Mouse (Mus musculus) MEL (cell line): ENCODE results near the gene Il17f. TPM values are rescaled to one million over a fixed set of nuclear protein-coding genes. Genes with fewer than 3 reads are reported as not detected.

Experiments
- DNase-seq: peaks from one replicate; pipeline ENCODE4 v3.0.0; 2011; ENCODE audit warnings: low read depth, low spot score
- H3K27ac ChIP-seq: 2 replicates; pipeline ENCODE4 v1.5.1; 2012; ENCODE audit warnings: low read depth, mild to moderate bottlenecking, control low read depth, low read length, moderate library complexity; ENCODE audit not compliant: control insufficient read depth
- H3K27me3 ChIP-seq, 2 experiments: fragments of 150-350 bp in 1 of 2; sonication (generic) in 1 of 2; 2 replicates each; pipeline ENCODE4 v1.6.1; 2012; ENCODE audit warnings: low read length in 2 of 2, mild to moderate bottlenecking in 2 of 2, improper control_type of control experiment in 1 of 2, moderate library complexity in 1 of 2; ENCODE audit not compliant: insufficient read depth in 2 of 2, control insufficient read depth in 1 of 2
- H3K36me3 ChIP-seq, 2 experiments: 2 replicates each; pipeline ENCODE4 v1.6.1; 2012 to 2014; ENCODE audit warnings: low read length in 2 of 2, improper control_type of control experiment in 1 of 2, inconsistent platforms in 1 of 2, mild to moderate bottlenecking in 1 of 2; ENCODE audit not compliant: insufficient read depth in 2 of 2, control insufficient read depth in 1 of 2
- H3K4me1 ChIP-seq, 2 experiments: fragments of 150-350 bp in 1 of 2; sonication (generic) in 1 of 2; 2 replicates each; pipeline ENCODE4 v1.6.1; 2012; ENCODE audit warnings: low read length in 2 of 2, improper control_type of control experiment in 1 of 2, mild to moderate bottlenecking in 1 of 2; ENCODE audit not compliant: insufficient read depth in 2 of 2, control insufficient read depth in 1 of 2
- H3K4me3 ChIP-seq, 2 experiments: fragments of 150-350 bp in 1 of 2; sonication (generic) in 1 of 2; 2 replicates each; pipeline ENCODE4 v1.5.1; 2012; ENCODE audit warnings: low read depth in 2 of 2, low read length in 2 of 2, mild to moderate bottlenecking in 2 of 2, moderate library complexity in 2 of 2, control low read depth in 1 of 2, improper control_type of control experiment in 1 of 2; ENCODE audit not compliant: control insufficient read depth in 1 of 2, insufficient read depth in 1 of 2
- H3K79me2 ChIP-seq: 2 replicates; pipeline ENCODE4 v1.6.1; 2012; ENCODE audit warnings: mild to moderate bottlenecking, low read length, moderate library complexity; ENCODE audit not compliant: control insufficient read depth, poor library complexity, insufficient read depth
- H3K9ac ChIP-seq: 2 replicates; pipeline ENCODE4 v1.6.1; 2012; ENCODE audit warnings: low read depth, mild to moderate bottlenecking, control low read depth, low read length, moderate library complexity; ENCODE audit not compliant: control insufficient read depth, poor library complexity, severe bottlenecking
- H3K9me3 ChIP-seq: fragments of 150-350 bp; sonication (generic); replicated peaks from 2 replicates; pipeline ENCODE4 v1.6.1; 2012; ENCODE audit warnings: mild to moderate bottlenecking, low read length, improper control_type of control experiment, moderate library complexity; ENCODE audit not compliant: insufficient read depth
- CHD1 ChIP-seq: IDR thresholded peaks from 2 replicates; pipeline ENCODE4 v1.6.1; 2012; ENCODE audit warnings: low read depth, mild to moderate bottlenecking, inconsistent platforms, low read length, improper control_type of control experiment
- E2F4 ChIP-seq: IDR thresholded peaks from 2 replicates; pipeline ENCODE4 v1.6.1; 2011; ENCODE audit warnings: low read depth, low read length, improper control_type of control experiment, borderline replicate concordance
- ETS1 ChIP-seq: IDR thresholded peaks from 2 replicates; pipeline ENCODE4 v1.6.1; 2012; ENCODE audit warnings: low read depth, mild to moderate bottlenecking, inconsistent platforms, low read length, improper control_type of control experiment, moderate library complexity
- GATA1 ChIP-seq: IDR thresholded peaks from 2 replicates; pipeline ENCODE4 v1.6.1; 2011; ENCODE audit warnings: low read depth, low read length, improper control_type of control experiment
- HCFC1 ChIP-seq: IDR thresholded peaks from 2 replicates; pipeline ENCODE4 v1.6.1; 2012; ENCODE audit warnings: low read depth, mild to moderate bottlenecking, inconsistent platforms, low read length, improper control_type of control experiment, moderate library complexity
- MAZ ChIP-seq: IDR thresholded peaks from 2 replicates; pipeline ENCODE4 v1.6.1; 2012; ENCODE audit warnings: low read depth, mild to moderate bottlenecking, inconsistent platforms, low read length, improper control_type of control experiment
- MXI1 ChIP-seq: IDR thresholded peaks from 2 replicates; pipeline ENCODE4 v1.6.1; 2011; ENCODE audit warnings: mild to moderate bottlenecking, low read depth, low read length, improper control_type of control experiment
- MYB ChIP-seq: IDR thresholded peaks from 2 replicates; pipeline ENCODE4 v1.6.1; 2011; ENCODE audit warnings: mild to moderate bottlenecking, low read depth, low read length, improper control_type of control experiment
- POLR2A ChIP-seq, 2 experiments: IDR thresholded peaks; 2 replicates each; pipeline ENCODE4 v1.6.1; 2011 to 2012; ENCODE audit warnings: low read length in 2 of 2, mild to moderate bottlenecking in 2 of 2, control low read depth in 1 of 2, improper control_type of control experiment in 1 of 2, low read depth in 1 of 2, moderate library complexity in 1 of 2; ENCODE audit not compliant: control insufficient read depth in 1 of 2, insufficient read depth in 1 of 2, poor library complexity in 1 of 2
- POLR2AphosphoS2 ChIP-seq: IDR thresholded peaks from 2 replicates; pipeline ENCODE4 v1.6.1; 2011; ENCODE audit warnings: low read length, improper control_type of control experiment
- RAD21 ChIP-seq: IDR thresholded peaks from 2 replicates; pipeline ENCODE4 v1.6.1; 2011; ENCODE audit warnings: mild to moderate bottlenecking, low read depth, low read length, improper control_type of control experiment
- SIN3A ChIP-seq: IDR thresholded peaks from 2 replicates; pipeline ENCODE4 v1.6.1; 2012; ENCODE audit warnings: low read length, improper control_type of control experiment, inconsistent platforms
- SMC3 ChIP-seq: IDR thresholded peaks from 2 replicates; pipeline ENCODE4 v1.6.1; 2011; ENCODE audit warnings: low read depth, low read length, improper control_type of control experiment
- TAL1 ChIP-seq: IDR thresholded peaks from 2 replicates; pipeline ENCODE4 v1.6.1; 2012; ENCODE audit warnings: mild to moderate bottlenecking, inconsistent platforms, low read length, moderate library complexity, mixed read lengths
- TBP ChIP-seq: IDR thresholded peaks from 2 replicates; pipeline ENCODE4 v1.8.0; 2011; ENCODE audit warnings: low read depth, low read length, improper control_type of control experiment
- TCF12 ChIP-seq: IDR thresholded peaks from 2 replicates; pipeline ENCODE4 v1.6.1; 2014; ENCODE audit warnings: low read depth, mild to moderate bottlenecking, inconsistent platforms, low read length, improper control_type of control experiment, moderate library complexity
- UBTF ChIP-seq: IDR thresholded peaks from 2 replicates; pipeline ENCODE4 v1.6.1; 2012; ENCODE audit warnings: low read depth, mild to moderate bottlenecking, inconsistent platforms, low read length, improper control_type of control experiment, moderate library complexity, borderline replicate concordance; ENCODE audit not compliant: insufficient read depth
- USF1 ChIP-seq: IDR thresholded peaks from 2 replicates; pipeline ENCODE4 v1.6.1; 2014; ENCODE audit warnings: low read depth, mild to moderate bottlenecking, inconsistent platforms, low read length, improper control_type of control experiment, moderate library complexity
- ZC3H11A ChIP-seq: IDR thresholded peaks from 2 replicates; pipeline ENCODE4 v1.6.1; 2012; ENCODE audit warnings: low read depth, mild to moderate bottlenecking, inconsistent platforms, low read length, improper control_type of control experiment
- ZMIZ1 ChIP-seq: IDR thresholded peaks from 2 replicates; pipeline ENCODE4 v1.6.1; 2012; ENCODE audit warnings: low read depth, mild to moderate bottlenecking, inconsistent platforms, low read length, improper control_type of control experiment, moderate library complexity
- ZNF384 ChIP-seq: IDR thresholded peaks from 2 replicates; pipeline ENCODE4 v1.6.1; 2012; ENCODE audit warnings: low read depth, mild to moderate bottlenecking, inconsistent platforms, low read length, improper control_type of control experiment
- polyA plus RNA-seq, 2 experiments: library from polyadenylated mRNA; stranded (reverse) in 1 of 2; unstranded in 1 of 2; fragments of >175 nt in 1 of 2; fragments of >200 nt in 1 of 2; gene quantifications; 2 replicates each; pipeline versions ENCODE4 v1.2.1 to v1.2.4; 2012; ENCODE audit warnings: low replicate concordance in 2 of 2, low read depth in 1 of 2; ENCODE audit not compliant: insufficient read length in 2 of 2, insufficient read depth in 1 of 2, missing spikeins in 1 of 2
- total RNA-seq: library from RNA; depleted of rRNA; stranded (reverse); fragments of 300-350 nt; gene quantifications from 2 replicates; pipeline ENCODE4 v1.2.3, GENCODE M21; 2012

Gene Il17f
- total and polyA plus RNA-seq, 3 experiments, result not detected

DNA sequence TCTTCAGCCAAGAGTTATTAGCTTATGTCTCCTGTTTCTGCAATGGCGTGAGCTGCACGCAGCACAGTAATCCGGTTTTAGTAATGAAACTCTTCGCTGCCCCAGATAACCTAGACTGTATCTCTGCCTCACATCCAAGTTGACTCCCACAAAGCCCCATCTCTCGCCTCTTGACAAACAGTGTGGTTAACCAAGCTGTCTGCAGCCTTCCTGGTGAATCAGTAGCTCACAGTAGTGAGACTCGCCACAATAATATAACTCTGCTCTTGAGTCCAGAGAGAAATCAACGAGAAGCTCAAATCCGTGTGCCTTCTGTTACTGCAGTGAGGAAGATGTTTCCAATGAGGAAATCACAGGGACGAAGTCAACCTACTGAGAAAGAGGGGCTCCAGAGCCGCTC lies 36.0 kb downstream of the Il17f start:
- no peak overlapping the region for H3K9ac ChIP-seq
- H3K27ac ChIP-seq, result no peak overlapping the region
- no peak for DNase-seq
- no peaks in the 10 kb centered on the region for H3K27me3 ChIP-seq
- no peaks in the 10 kb centered on the region for H3K4me1 ChIP-seq
- TF ChIP-seq UBTF (no peak), HCFC1 (no peak), POLR2AphosphoS2 (no peak), E2F4 (no peak), MAZ (no peak), USF1 (no peak), MYB (no peak), ZMIZ1 (no peak), SIN3A (no peak), GATA1 (no peak), SMC3 (no peak), ZC3H11A (no peak), ZNF384 (no peak), POLR2A (IDR thresholded peaks at IDR 0.05; ENCODE audit: control insufficient read depth in 1 of 2, insufficient read depth in 1 of 2, low read depth in 1 of 2, low read length in 2 of 2, poor library complexity in 1 of 2) (no peak), MXI1 (no peak)
- no peaks in the 10 kb centered on the region for H3K36me3 ChIP-seq
- no peaks in the 10 kb centered on the region for H3K9me3 ChIP-seq
- no peaks in the 10 kb centered on the region for H3K79me2 ChIP-seq
- no peak overlapping the region for H3K4me3 ChIP-seq

GRCm38 (mm10) chr1:20740496-20740998 lies 49.9 kb downstream of the Il17f start:
- Histone ChIP-seq H3K27me3 (no peaks in the 10 kb centered on the region; a peak in 1 of 4 replicates), H3K27ac (no peak overlapping the region), H3K36me3 (no peaks in the 10 kb centered on the region), H3K4me1 (no peaks in the 10 kb centered on the region), H3K79me2 (no peaks in the 10 kb centered on the region), H3K9me3 (no peaks in the 10 kb centered on the region)
- DNase-seq, result no peak
- TF ChIP-seq TCF12, result no peak
- TF ChIP-seq E2F4, result no peak
- no peak for TF ChIP-seq ETS1
- no peak for TF ChIP-seq TAL1
- no peak for TF ChIP-seq RAD21
- TF ChIP-seq CHD1, result no peak
- no peak for TF ChIP-seq SMC3
- TF ChIP-seq TBP, result no peak
- TF ChIP-seq, all 39 proteins: peak for 0
- Histone ChIP-seq H3K9ac (no peak overlapping the region), H3K4me3 (no peak overlapping the region)
